Mouse (Mus musculus) adrenal gland, adult 2 months (tissue): ENCODE results near the gene Hpca. TPM values are rescaled to one million over a fixed set of nuclear protein-coding genes. Genes with fewer than 3 reads are reported as not detected.
A peak's percentile ranks its signal among the peaks of the same experiment; 100 is the strongest.

Source experiments
- DNase-seq: peaks from one replicate; pipeline ENCODE4 v3.0.0; 2021
- polyA plus RNA-seq: library from polyadenylated mRNA; depleted of rRNA; stranded (reverse); fragments of >200 nt; gene quantifications from 2 replicates; pipeline ENCODE4 v1.2.3, GENCODE M21; 2012
- total RNA-seq, 2 experiments: library from RNA; stranded (reverse); gene quantifications; 2 replicates each; pipeline ENCODE4 v1.2.3; 2021

The Hpca gene
- total and polyA plus RNA-seq, 3 experiments: 0.66 to 1.4 (median 1.1) TPM

DNA sequence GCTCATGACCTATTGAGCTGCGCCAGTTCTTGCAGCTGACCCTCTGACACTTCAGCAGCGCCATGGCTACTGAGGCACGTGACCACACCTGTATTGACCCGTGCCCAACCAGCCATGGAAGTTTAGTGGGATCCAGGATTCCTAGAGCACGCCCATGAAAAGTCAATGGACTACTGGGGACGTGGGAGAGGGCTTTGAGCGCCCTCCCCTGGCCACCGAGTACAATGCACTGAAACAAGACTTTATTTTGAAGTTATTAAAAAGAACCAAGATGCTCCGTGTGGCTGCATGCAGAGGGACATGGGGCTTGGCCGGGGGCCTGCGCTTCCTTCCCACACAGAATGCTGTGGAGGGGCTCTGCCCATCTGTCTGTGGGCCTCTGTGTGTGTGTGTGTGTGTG, 10.5 kb downstream of the Hpca start:
- DNase-seq: no peak

DNA sequence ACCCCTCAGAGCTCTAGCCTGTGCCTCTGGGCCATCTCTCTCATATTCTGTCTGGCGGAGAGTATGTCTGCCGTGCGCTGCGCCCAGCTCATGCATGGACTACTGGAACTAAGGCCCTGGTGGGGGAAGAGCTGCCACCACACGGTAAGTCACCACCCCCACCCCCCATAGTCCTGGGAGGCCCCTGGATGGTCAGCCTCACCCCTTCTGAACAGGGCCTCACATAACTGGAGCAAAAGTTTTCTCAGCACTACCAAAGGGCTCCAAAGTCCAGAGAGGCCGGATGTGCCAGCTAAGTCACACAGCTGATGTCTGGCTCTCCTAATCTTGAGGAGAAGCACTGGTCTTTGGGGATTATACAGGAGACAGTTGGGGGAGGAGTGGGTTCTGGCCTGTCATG, 11.0 kb downstream of the Hpca start:
- DNase-seq: no peak

DNA sequence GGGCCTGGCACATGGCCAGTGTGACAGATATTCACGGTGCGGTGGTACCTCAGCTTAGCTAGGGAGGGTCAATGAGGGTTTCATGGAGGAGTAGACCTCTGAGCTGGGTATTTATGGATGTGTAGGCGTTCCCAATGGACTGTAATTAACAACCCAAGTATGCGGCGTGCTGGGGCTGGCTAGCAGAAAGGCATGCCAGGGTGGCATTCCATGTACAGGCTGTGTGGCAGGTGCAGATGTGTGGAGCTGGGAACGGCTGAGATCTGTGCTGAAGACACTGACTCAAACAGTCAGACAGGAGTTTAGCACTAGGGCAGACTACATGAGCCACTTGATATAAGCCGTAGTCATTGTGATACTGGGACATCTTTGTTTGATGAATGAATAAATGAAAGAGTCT, 13.2 kb downstream of the Hpca start:
- DNase-seq: no peak

DNA sequence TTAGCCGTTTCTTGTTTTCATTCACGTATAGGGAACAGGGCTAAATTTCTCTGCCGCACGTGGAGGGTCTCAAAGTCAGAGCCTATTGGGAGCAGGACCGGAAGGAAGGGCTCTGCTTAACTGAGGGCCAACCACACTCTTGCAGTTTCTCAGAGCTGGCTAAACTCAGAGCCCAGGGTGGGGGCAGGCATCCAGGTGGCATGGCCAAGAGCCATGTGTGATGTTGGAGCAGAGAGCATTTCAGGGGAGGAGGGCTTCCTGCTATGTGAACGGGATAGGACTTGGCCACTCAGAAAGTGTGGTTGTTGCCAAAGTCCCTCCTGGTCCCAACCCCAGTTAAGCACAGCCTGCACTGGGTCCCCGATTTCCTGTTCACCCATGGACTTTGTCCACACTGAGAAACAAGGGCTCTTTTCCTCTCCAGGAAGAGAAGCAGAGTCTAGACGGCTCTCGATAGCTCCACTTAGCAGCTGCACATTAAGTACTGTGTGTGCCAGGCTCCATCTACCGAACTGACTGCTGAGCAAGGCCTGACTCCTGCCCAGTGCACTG, 14.4 kb downstream of the Hpca start:
- DNase-seq: no peak

DNA sequence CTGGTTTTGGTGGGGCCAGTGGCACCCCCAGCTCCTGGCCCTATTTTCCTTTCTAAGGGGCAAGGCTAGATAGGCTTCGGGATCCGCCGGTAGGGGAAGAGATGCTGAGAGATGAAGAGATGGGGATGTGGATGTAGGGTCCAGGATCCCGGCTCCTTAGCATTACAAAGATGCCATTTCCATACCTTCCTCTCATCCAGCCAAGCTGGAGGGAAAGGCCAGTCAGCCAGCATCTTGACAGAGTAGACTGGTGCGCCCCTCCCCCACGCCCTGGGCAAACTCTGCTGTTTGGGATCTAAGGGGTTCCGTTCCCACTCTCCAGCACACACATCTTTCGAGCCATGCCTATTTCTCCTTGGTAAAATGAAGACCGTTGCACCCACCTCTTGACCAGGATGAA, 15.8 kb downstream of the Hpca start:
- DNase-seq: no peak

DNA sequence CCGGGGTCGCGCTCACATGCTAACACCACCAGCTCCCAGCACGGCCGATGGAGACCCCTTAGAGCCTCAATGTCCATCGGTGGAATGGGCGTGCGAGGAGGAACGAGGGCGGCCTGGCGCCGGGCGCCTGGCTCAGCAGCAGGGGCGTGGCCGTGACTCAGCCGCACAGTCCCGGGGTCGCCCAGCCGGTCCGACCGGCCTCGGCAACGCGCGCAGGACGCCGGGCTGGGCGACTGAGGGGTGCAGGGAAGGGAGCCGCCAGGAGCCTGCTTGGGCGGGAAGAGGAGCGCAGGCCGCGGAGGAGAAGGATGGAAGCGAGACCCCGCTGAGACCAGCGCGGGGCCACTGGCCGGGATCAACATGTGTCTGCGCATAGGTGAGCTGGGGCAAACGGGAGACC, 16.5 kb downstream of the Hpca start, which contains the start of gene Tmem54:
Gene Tmem54, plus strand, starts transcription at position 193 of the 400 bp plus-strand sequence.
- no peak for DNase-seq

DNA sequence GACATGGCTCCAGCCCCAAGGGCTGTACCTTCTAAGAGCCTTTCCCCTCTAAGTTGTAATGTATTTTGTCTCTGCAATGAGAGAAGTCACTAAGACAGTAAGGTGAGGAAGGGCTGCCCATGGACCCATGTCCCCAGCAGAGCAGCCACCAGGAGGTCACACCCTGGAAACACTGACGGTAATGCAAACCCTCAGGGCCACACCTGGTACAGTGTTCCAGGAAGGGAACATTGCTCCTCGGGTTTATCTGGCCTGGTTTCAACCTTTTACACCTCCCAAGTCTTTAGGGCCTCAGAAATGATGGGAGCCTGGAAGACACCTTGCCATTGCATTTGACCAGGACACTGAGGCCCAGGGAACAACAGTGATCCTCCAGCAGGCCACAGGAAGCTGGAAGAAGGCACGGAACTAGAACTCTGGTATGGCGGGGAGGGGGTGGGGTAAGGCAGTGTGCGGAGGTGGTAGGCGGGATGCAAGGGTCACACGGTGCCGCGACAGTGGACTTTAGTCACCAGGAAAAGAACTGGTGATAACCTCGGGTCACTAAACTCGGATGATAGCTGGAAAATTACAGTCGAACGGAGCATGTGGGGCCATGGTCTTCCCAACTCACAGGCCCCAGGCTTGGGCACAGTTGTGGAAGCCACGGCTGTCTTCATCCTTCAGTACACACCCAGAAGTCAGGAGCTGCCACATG, 19.6 kb downstream of the Hpca start:
- DNase-seq: no peak

DNA sequence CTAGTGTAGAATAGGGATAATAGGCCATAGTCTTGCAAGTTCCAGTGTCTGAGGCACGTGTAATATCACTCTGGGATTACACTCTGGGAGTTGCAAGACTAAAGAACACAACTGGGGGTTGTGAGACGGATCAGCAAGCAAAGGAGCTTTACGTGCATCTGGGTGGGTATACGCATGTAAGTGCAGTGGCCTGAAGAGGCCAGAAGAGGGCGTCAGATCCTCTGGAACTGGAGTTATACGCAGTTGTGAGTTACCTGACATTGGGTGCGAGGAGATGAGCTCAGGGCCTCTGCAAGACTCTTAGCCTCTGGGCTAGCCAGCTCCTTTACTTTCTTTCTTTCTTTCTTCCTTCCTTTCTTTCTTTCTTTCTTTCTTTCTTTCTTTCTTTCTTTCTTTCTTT, 24.8 kb downstream of the Hpca start:
- no peak for DNase-seq

DNA sequence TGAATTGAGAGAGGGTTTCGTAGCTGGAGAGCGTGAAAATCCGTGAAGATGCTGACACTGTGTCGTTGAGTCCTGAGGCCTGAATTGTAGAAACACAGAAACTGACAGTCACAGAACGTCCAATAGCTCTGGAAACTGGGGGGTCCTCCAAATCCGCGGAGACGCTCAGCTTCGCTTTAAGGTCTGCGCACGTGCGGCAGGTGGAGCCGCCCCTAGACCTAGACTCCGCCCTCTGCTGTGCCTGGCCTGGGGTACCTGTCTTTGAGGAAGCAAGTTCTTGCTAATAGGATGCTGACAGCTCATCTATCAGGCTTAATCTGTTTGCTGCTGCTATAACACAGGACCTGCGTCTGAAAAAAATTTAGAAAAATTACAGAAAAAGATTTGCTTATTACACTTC, 26.6 kb downstream of the Hpca start:
- no peak for DNase-seq

DNA sequence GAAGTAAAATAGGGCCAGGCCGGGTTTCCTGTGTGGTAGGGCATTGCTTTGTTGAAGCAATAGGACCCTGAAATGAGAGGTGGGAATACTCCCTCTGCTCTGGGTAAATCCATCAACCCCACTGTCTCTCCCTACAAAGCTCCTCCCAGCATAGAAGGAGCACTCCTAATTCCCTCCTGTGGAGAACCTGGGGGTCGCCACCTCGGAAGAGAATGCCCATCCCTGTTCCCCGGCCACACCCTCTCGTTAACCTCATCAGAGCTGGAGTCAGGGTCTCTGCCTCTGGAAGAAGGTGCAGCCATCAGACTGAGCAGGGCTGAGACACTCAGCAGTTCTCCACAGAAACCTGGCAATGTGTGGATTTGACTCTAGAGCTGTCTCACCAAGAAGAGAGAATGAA, 34.0 kb downstream of the Hpca start:
- DNase-seq: no peak

DNA sequence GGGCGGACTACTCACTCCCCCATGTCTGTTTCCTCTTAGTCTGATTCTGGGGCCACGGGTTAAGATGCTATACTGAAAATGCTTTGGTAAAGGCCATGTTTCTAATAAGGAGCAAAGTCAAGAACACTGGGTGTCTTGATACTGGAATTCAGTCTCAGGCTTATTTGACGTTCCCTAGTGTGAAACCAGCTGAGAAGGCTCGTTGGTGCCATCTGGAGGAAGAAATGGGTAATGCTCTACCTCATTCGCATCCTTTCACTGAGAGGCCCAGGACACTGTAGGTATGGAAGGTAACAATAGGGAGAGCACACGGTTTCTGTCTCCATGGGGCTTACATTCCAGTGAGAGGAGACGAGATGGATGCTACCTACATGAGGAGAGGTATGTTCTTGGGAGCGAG, 35.8 kb downstream of the Hpca start:
- peak; percentile 55 for DNase-seq

DNA sequence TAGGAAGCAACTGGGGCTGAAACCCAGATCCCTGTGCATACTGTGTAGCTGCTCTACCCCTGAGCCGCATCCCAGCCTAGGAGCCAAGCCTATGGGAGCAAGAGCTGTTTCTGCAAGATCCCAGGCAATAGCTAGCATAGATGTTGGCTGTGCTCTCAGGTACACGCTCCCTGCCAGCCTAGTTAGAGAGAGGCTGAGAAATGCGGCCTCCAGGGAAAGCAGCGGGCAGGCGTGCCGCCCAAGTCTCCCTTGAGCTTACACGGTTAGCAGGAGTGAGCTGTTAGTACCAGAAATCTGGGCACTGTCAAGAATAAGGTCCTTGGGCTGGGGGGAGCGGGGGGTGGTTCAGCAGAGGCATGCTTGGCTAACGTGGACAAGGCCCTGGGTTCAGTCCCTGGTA, 36.9 kb downstream of the Hpca start:
- peak; percentile 27 for DNase-seq

DNA sequence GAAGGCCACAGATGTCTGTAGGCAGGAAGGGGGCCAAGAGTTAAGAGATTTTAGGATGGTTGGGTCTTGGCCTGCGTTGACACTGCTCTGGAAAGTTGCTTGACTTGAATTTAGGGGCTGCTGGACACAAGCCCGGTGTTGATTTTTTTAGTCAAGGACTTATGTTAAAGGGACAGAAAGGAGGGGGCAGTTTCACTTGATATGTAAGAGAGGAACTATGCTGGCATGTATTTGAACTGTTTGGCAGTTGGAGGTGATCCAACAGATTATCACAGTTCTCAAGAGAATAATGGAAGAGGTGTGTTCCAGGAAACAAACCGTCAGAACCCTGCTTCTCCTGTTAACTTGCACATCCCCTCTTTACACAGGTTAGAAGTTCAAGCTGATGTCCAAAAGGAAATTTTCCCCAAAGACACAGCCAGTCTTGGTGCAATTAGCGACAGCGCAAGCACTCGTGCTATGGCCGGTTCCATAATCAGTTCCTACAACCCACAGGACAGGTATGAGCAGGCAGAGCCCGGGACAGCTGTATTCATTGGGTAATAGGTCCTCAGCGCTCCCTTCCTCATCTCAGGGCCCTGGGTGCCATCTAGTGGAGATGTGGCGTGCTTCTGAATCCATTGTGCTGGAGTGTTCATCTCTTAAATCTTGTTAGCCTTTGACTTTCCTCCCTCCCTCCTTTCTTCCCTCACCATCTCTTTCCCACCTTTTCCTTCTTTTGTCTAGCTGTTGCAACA, 39.3 kb downstream of the Hpca start:
- peak; percentile 77 for DNase-seq

DNA sequence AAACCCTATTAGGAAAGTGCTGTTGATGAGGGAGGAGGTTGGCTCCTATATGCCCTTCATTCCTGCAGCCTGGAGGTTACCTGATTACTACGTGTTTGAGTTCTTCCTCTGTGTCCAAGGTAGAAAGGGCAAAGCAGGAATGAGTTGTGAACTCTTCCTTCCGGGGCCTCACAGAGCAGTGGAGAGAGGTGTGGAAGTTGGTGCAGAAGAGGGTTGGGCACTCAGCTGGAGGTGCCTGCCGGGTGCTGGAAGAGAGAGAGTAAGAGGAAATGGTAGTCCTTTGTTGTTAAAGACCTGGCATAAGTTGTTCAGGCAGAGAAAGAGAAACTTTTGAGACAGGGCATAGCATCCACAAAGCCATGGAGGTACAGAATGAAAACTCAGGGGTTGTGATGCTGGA, 39.9 kb downstream of the Hpca start:
- no peak for DNase-seq

DNA sequence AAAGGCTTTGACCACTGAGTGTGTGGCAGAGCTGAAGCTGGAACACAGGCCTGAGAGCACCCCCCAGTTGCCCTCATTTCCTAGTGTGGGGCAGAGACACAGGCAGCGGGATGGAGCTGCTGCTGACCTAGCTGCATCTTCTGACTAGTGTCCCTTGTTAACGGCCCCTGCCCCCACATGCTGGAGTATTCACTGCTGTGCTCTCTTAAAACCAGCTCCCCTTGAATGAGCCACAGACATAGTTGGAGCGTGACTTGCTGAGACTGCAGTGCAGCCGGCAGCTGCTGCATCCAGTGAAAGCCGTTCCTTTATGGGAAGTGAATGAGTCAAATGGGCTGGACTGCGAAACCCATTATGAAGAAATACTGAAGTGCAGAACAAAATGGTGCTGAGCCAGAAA, 40.3 kb downstream of the Hpca start:
- DNase-seq: no peak

DNA sequence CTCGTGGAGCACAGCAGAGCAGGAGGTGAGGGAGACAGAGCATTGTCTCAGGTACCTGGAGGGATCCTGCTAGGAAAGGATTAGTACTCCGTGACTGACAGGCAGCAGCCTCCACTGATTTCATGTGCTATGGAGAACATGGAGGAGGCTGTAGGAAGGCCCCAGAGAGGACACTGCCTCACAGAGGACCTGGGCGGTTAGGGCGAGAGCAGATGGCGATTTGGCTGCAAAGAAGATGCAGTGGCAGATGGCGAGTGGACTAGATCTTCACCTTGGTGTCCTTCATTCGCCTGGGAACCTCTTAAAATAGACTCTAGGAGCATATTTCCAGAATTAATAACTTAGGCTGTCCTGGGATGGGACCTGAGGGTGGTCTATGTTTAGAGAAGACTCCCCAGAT, 40.8 kb downstream of the Hpca start:
- DNase-seq: no peak

DNA sequence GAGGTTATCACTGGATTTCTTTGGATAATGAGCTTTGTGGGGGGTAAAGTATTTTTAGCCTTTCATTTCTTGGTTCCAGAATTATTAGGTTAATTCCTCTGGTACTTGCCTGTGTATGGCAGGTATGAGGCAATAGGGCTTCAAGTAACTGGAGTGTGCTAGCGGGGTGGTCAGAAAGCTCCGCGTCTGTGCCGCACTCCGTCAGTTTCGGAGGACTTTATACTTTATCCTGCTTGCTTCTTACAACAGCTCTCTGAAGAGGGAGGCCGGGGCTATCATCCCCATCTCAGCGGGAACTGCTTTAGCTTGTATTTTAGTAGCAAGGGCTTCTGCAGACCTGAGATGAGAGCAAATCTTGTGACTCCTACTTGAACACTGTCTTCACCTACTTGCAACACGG, 42.7 kb downstream of the Hpca start:
- no peak for DNase-seq

DNA sequence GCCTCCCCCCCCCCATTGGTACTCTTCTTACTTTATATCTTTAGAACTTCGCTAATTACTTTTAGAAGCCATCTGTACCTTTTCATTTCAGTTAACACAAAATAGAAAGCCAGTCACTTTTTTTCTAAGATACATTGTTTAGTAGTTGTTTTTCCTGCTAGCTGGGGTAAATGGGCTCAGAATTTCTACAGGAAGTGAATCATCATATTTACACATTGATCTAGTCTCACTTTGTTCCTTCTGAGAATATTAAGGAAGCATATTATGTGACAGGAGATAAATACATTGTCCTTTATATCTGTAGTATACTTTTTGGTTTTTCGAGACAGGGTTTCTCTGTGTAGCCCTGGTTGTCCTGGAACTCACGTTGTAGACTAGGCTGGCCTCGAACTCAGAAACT, 53.0 kb downstream of the Hpca start:
- DNase-seq: no peak

DNA sequence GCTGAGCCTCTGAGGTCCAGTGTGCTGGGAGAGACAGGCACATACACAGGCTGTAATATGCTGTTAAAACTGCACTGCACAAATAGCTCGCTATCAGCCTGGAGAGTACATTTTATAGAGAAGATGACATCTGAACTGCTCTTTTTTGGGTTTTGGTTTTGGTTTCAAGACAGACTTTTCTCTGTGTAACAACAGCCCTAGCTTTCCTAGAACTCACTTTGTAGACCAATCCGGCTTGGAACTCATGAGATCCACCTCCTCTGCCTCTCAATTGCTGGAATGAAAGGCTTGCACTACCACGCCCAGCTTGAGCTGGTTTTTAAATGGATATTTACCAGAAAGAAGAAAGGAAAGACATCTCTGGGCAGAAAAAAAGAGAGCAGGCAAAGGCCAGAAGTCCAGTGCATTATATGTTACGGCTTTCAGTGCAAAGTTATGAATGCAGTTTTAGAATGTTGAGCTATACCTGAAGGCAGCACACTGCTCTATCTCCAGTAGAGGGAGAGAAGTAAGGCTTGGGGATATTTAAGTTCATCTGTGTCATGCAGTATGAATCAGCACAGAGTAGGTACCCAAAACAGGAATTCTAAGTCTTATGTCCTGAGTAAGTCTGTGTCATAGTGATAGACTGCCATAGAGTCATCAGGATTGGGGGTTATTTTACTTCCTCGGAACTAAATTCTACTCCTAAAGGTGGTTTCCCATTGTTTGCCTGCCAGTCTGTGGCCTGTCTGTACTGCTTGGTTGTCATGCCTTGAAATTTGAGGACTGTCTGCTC, 54.0 kb downstream of the Hpca start:
- DNase-seq: no peak

DNA sequence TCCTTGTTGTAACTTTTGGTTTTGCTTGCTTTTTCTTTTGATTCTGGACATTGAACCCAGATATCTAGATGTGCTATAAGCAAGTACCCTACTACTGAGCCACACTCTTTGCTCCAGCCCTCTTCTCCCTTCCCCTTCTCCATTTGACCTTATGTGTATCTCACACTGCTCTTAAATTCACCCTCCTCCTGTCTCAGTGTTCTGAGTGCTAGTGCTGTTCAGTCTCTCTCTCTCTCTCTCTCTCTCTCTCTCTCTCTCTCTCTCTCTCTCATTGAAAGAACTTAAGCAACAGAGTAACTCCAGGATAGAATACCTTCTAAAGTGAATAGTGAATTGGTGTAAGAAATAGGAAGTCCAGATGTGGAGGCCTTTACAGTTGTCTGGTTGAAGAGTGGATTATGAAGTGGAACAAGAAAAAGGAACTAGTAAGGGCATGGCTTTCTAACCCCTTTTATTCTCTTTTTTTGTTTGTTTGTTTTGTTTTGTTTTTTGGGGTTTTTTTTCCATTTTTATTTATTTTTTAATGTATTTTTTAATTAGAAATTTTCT, 56.1 kb downstream of the Hpca start:
- no peak for DNase-seq

DNA sequence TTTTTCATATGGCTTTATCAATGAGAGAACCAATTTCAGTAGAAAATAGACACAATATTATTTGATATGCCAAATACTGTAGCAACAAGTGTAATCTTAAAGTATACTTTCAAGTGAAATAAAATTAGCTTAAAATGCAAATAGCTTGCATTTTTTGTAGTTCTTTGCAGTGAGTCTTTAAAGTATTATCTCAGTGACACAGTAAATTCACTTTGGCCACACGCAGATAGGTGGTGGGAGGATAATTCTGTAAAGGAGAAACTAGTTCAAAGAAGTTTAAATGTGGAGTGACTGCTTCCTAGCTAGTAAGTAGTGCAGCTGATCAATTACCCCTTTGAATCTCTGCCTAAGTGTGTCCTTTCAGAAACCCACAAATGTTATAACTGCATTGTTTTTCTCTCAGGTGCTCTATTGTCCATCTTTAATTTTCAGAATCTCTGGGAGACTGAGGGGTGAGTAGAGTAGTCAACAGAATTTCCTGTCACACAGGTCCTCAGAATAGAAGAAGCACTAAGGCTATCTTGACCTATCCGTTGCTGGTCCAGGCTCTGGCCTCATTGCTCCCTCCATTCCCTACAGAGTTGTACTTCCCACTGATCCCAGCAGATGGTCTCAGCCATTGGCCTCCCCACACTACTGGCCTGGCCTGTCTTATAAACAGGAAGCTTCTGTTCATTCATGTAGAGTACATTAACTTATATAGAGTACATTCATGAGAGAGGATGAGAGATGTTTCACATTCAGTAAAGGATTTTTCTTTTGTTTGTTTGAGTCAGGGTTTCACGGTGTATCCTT, 59.4 kb downstream of the Hpca start:
- no peak for DNase-seq
